Mouse (Mus musculus) intestine, embryonic 16.5 days (tissue): ENCODE data around the gene Eif4ebp2. TPM values are rescaled to one million over a fixed set of nuclear protein-coding genes. Genes with fewer than 3 reads are reported as not detected.

Source experiments
- ATAC-seq: fragments of 200-750 bp; cut with Nextera tagmentation; 2 replicates; pipeline ENCODE4 v1.8.0; 2017; ENCODE audit warnings: moderate TSS enrichment, moderate library complexity
- H3K27ac ChIP-seq: fragments of 300-500 bp; sonication (generic); 2 replicates; pipeline ENCODE4 v1.5.1; 2014; ENCODE audit warnings: mild to moderate bottlenecking, low read length
- H3K27me3 ChIP-seq: fragments of 300-500 bp; sonication (generic); replicated peaks from 2 replicates; pipeline ENCODE4 v1.6.1; 2014; ENCODE audit warnings: low read length, control low read depth, mixed read lengths; ENCODE audit not compliant: control insufficient read depth, insufficient read depth
- H3K36me3 ChIP-seq: fragments of 300-500 bp; sonication (generic); 2 replicates; pipeline ENCODE4 v1.6.1; 2014; ENCODE audit warnings: low read length, control low read depth; ENCODE audit not compliant: control insufficient read depth, insufficient read depth
- H3K4me1 ChIP-seq: fragments of 300-500 bp; sonication (generic); 2 replicates; pipeline ENCODE4 v1.6.1; 2014; ENCODE audit warnings: low read length, control low read depth, mixed read lengths; ENCODE audit not compliant: control insufficient read depth, insufficient read depth
- H3K4me2 ChIP-seq: fragments of 300-500 bp; sonication (generic); 2 replicates; pipeline ENCODE4 v1.6.1; 2014; ENCODE audit warnings: low read depth, low read length, control low read depth
- H3K4me3 ChIP-seq: fragments of 300-500 bp; sonication (generic); 2 replicates; pipeline ENCODE4 v1.5.1; 2014; ENCODE audit warnings: mild to moderate bottlenecking, low read length
- H3K9ac ChIP-seq: fragments of 300-500 bp; sonication (generic); 2 replicates; pipeline ENCODE4 v1.6.1; 2014; ENCODE audit warnings: low read depth, low read length
- H3K9me3 ChIP-seq: fragments of 300-500 bp; sonication (generic); 2 replicates; pipeline ENCODE4 v1.6.1; 2016; ENCODE audit warnings: low read length, control low read depth; ENCODE audit not compliant: control insufficient read depth
- WGBS: fragments of 180-500 bp; shearing (Covaris S2); extraction: QIAGEN DNeasy Blood & Tissue Kit; methylation state at CpG from one replicate; pipeline ENCODE4 v1.1.7; 2014; 5-methylcytosine and 5-hydroxymethylcytosine counted together
- polyA plus RNA-seq: library from polyadenylated mRNA; unstranded; fragments of >200 nt; fragmentation: Nextera tagmentation; extraction: Ambion mirVana; gene quantifications from 2 replicates; pipeline ENCODE4 v1.2.1, GENCODE M21; 2015

Eif4ebp2 gene
- polyA plus RNA-seq, 1 experiment from 2014 or later, result 64.1 TPM

DNA sequence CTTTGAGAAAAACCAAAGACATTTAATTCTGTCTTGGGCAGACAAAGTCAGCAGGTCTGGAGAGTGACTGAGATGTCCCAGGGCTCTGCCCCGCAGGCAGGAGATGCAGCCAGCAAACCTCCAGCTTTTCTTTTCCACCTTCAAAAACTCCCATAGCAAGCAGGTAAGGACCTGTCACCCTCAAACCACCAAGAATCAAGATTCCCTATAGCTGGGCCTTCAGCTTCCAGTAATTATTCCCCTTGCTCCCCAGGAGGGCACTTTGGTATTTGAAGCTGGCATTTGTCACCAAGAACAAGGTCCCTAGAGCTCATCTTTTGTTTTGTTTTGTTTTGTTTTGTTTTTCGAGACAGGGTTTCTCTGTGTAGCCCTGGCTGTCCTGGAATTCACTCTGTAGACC, 35.4 kb downstream of the Eif4ebp2 start:
- Histone ChIP-seq H3K4me2 (no peak overlapping the region), H3K4me3 (no peak overlapping the region), H3K27me3 (peaks cover 35% of the 10 kb centered on the region), H3K27ac (no peak overlapping the region), H3K4me1 (peaks cover 20% of the 10 kb centered on the region), H3K9ac (no peak overlapping the region), H3K36me3 (no peaks in the 10 kb centered on the region), H3K9me3 (no peaks in the 10 kb centered on the region)
- no peak for ATAC-seq
- 54% methylated on average over 2 of the region's 2 CpGs for WGBS

- H3K27me3 ChIP-seq, result peaks cover 35% of the 10 kb centered on the region
- WGBS, result 44% methylated on average over 7 of the region's 7 CpGs
- ATAC-seq, result no peak
Measured at GRCm38 (mm10) chr10:61416561-61416960, 35.9 kb downstream of the Eif4ebp2 start.

DNA sequence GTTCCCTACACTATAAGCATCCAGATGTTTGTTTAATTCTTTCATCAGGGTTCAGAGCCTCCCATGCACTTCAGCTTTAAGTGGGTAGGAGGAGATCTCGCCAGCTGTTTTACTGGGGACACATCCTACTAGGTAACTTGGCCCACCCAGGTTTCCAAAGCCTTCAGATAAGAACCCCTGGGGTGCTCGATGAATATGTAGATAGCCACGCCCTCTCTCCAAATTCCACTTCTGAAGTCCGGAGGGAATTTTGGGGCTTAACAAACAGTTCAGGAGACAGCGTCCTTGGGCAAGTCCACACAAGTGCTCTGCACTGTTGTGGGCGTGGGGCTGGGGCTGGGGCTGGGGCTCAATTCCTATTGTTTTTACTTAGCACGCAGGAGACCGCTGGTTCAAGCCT, 36.6 kb downstream of the Eif4ebp2 start:
- H3K36me3 ChIP-seq, result no peaks in the 10 kb centered on the region
- no peak overlapping the region for H3K27ac ChIP-seq
- peaks cover 20% of the 10 kb centered on the region for H3K4me1 ChIP-seq
- no peak for ATAC-seq
- H3K9me3 ChIP-seq, result no peaks in the 10 kb centered on the region
- 33% methylated on average over 8 of the region's 8 CpGs for WGBS
- no peak overlapping the region for H3K4me2 ChIP-seq
- peaks cover 35% of the 10 kb centered on the region for H3K27me3 ChIP-seq
- H3K4me3 ChIP-seq, result no peak overlapping the region
- H3K9ac ChIP-seq, result no peak overlapping the region

More at GRCm38 (mm10) chr10:61416561-61416960, 35.9 kb downstream of the Eif4ebp2 start:
- no peak overlapping the region for H3K4me2 ChIP-seq
- no peak overlapping the region for H3K27ac ChIP-seq
- H3K9ac ChIP-seq, result no peak overlapping the region
- H3K36me3 ChIP-seq, result no peaks in the 10 kb centered on the region
- H3K9me3 ChIP-seq, result no peaks in the 10 kb centered on the region
- no peak overlapping the region for H3K4me3 ChIP-seq
- H3K4me1 ChIP-seq, result peaks cover 20% of the 10 kb centered on the region

- peaks cover 20% of the 10 kb centered on the region for H3K4me1 ChIP-seq
- no peak overlapping the region for H3K4me3 ChIP-seq
- ATAC-seq, result no peak
- H3K9ac ChIP-seq, result no peak overlapping the region
- no peak overlapping the region for H3K4me2 ChIP-seq
- 68% methylated on average over 3 of the region's 3 CpGs for WGBS
- no peak overlapping the region for H3K27ac ChIP-seq
- no peaks in the 10 kb centered on the region for H3K9me3 ChIP-seq
- peaks cover 35% of the 10 kb centered on the region for H3K27me3 ChIP-seq
- no peaks in the 10 kb centered on the region for H3K36me3 ChIP-seq
Measured at GRCm38 (mm10) chr10:61415240-61415639, 37.2 kb downstream of the Eif4ebp2 start.

DNA sequence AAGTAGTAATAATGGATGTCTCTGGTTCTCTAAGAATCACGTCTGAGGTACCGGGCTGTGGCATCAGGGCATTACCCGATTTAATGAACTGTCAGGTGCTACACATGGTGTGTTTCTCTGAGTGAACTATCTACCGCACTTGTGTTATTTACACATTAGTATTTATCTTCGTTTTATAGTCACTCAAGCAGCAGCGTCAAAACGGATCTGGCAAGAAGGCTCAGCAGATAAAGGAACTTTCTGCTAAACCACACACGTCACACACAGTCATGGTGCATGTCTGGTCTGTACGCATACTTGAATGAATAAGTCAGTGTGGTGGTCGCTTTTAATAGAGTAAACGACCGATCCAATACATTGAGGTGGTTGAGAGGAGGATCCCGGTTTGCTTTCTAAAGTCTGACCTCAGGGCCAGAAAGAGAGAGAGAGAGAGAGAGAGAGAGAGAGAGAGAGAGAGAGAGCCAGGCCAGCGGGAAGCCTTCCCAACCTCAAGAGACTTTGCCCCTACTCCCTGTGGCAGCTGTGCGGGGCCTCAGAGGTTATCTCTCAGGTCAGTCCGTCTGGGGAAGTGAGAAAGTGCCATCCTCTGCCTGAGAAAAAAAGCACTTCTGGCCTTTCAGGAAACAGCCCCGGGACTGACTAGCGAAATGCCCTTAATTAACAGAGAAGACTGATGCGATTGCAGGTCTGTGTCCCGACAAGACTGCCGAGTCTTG, 39.4 kb downstream of the Eif4ebp2 start:
- WGBS, result 21% methylated on average over 21 of the region's 21 CpGs
- peak overlapping the region; percentile 23; the same call in 1 of the 2 replicates for H3K4me2 ChIP-seq
- no peaks in the 10 kb centered on the region for H3K9me3 ChIP-seq
- H3K4me1 ChIP-seq, result peaks cover 12% of the 10 kb centered on the region
- peak; percentile 90 for ATAC-seq
- no peak overlapping the region for H3K27ac ChIP-seq
- H3K9ac ChIP-seq, result no peak overlapping the region
- peaks cover 18% of the 10 kb centered on the region for H3K27me3 ChIP-seq
- no peaks in the 10 kb centered on the region for H3K36me3 ChIP-seq
- no peak overlapping the region for H3K4me3 ChIP-seq

DNA sequence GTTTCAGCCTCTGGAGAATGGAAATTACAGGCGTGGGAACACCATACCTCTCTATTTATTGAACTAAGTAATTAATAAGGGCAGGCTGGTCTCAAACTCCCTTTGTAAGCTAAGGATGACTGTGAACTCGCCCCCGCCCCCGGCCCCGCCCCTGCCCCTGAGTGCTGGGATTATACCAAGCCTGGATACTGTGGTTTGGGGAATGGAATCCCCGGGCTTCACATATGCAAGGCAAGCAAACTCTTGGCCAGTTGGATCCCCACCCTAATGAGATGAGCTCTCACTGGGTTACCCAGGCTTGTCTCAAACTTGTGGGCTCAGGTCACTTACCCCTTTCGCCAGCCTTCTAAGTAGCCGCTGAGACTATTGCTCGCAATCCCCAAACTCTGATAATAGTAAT, 42.3 kb downstream of the Eif4ebp2 start:
- Histone ChIP-seq H3K27ac (no peak overlapping the region), H3K4me3 (no peak overlapping the region), H3K36me3 (no peaks in the 10 kb centered on the region), H3K4me1 (peaks cover 10% of the 10 kb centered on the region), H3K4me2 (no peak overlapping the region), H3K9ac (no peak overlapping the region), H3K27me3 (0 out of 2 replicates have a peak, but pooled peaks cover 2% of the 10 kb centered on the region), H3K9me3 (no peaks in the 10 kb centered on the region)
- ATAC-seq, result no peak
- 41% methylated on average over 9 of the region's 9 CpGs for WGBS

GRCm38 (mm10) chr10:61409776-61410175, 42.7 kb downstream of the Eif4ebp2 start:
- H3K9ac ChIP-seq, result no peak overlapping the region
- ATAC-seq, result no peak
- no peaks in the 10 kb centered on the region for H3K36me3 ChIP-seq
- H3K27me3 ChIP-seq, result 0 out of 2 replicates have a peak, but pooled peaks cover under 1% of the 10 kb centered on the region
- H3K4me2 ChIP-seq, result no peak overlapping the region
- no peaks in the 10 kb centered on the region for H3K9me3 ChIP-seq
- no peak overlapping the region for H3K4me3 ChIP-seq
- peaks cover 10% of the 10 kb centered on the region for H3K4me1 ChIP-seq
- H3K27ac ChIP-seq, result no peak overlapping the region
- 9% methylated on average over 4 of the region's 4 CpGs for WGBS

DNA sequence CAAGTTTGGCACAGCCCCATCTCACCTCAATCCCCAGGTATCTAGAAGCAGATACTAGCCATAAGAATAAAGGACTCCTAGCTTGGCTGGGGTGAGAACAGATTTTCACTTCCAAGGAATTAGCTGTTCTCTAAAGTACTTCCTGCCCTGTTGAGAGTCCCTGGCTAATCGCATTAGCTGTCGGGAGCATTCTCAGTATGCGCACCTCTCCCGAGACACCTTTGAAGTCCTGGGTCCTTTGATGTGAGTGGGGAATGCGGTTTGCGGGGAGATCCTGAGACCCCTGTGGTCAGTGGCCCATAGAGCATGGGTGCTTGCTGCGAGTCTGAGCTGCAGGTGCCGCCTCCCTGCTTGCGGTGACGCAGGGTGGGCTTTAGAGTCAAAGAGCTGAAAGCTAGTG, 46.5 kb downstream of the Eif4ebp2 start:
- no peak for ATAC-seq
- Histone ChIP-seq H3K9ac (no peak overlapping the region), H3K27me3 (no peaks in the 10 kb centered on the region), H3K4me1 (no peaks in the 10 kb centered on the region), H3K9me3 (no peaks in the 10 kb centered on the region), H3K27ac (no peak overlapping the region), H3K4me2 (no peak overlapping the region), H3K36me3 (no peaks in the 10 kb centered on the region), H3K4me3 (no peak overlapping the region)
- WGBS, result 12% methylated on average over 10 of the region's 10 CpGs

DNA sequence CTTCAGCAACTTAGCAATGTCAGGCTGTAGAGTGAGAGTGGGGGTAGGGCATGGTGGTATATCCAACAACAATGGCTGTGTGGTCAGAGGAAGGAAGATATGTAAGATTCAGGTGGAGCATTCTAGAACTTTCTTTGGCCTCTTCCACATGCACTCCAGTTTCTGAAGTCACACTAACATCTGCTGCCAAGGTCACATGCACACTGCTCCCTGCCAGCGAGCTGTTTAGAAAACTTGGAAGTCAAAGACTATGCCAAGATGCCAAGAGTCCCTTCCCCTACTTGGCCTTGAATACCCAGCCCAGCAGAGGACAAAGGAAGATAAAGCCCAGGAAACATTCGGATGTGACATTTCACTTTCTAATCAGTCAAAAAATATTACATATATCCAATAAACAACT, 49.5 kb downstream of the Eif4ebp2 start:
- WGBS, result 86% methylated on average over 2 of the region's 2 CpGs
- Histone ChIP-seq H3K9ac (no peak overlapping the region), H3K4me2 (no peak overlapping the region), H3K4me1 (0 out of 2 replicates have a peak, but pooled peaks cover 2% of the 10 kb centered on the region), H3K4me3 (no peak overlapping the region), H3K27ac (no peak overlapping the region), H3K36me3 (no peaks in the 10 kb centered on the region), H3K9me3 (no peaks in the 10 kb centered on the region), H3K27me3 (no peaks in the 10 kb centered on the region)
- no peak for ATAC-seq

DNA sequence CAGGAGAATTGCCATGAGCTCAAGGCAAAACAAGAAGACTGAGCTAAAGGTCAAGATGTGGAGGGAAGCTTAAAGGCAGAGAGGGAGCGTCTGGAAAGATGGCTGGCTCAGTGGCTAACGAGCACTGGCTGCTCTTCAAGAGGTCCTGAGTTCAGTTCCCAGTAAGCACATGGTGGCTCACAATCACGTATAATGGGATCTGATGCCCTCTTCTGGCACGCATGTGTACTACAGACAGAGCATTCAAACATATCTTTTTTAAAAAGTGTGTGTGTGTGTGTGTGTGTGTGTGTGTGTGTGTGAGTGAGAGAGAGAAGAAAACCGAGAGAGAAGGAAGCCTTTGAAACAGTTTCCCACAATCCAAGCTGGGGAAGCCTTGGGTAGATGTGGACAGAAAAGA, 50.0 kb downstream of the Eif4ebp2 start:
- Histone ChIP-seq H3K36me3 (no peaks in the 10 kb centered on the region), H3K27me3 (no peaks in the 10 kb centered on the region), H3K4me1 (0 out of 2 replicates have a peak, but pooled peaks cover 2% of the 10 kb centered on the region), H3K9me3 (no peaks in the 10 kb centered on the region), H3K4me3 (no peak overlapping the region), H3K4me2 (no peak overlapping the region), H3K27ac (no peak overlapping the region), H3K9ac (no peak overlapping the region)
- ATAC-seq, result no peak
- 74% methylated on average over 5 of the region's 5 CpGs for WGBS
